Mouse (Mus musculus) stomach, embryonic 16.5 days (tissue): ENCODE results near the gene Rerg. TPM values are rescaled to one million over a fixed set of nuclear protein-coding genes. Genes with fewer than 3 reads are reported as not detected.
A peak's percentile ranks its signal among the peaks of the same experiment; 100 is the strongest.

Source experiments
- ATAC-seq: fragments of 200-750 bp; cut with Nextera tagmentation; 2 replicates; pipeline ENCODE4 v1.8.0; 2017; ENCODE audit warnings: moderate number of reproducible peaks, moderate TSS enrichment; ENCODE audit not compliant: insufficient read depth, low FRiP score
- H3K27ac ChIP-seq: fragments of 300-500 bp; sonication (generic); 2 replicates; pipeline ENCODE4 v1.5.1; 2014; ENCODE audit warnings: low read length
- H3K27me3 ChIP-seq: fragments of 300-500 bp; sonication (generic); 2 replicates; pipeline ENCODE4 v1.6.1; 2014; ENCODE audit warnings: low read length, control low read depth, mixed read lengths; ENCODE audit not compliant: control insufficient read depth, insufficient read depth
- H3K36me3 ChIP-seq: fragments of 300-500 bp; sonication (generic); 2 replicates; pipeline ENCODE4 v1.6.1; 2014; ENCODE audit warnings: low read length; ENCODE audit not compliant: control insufficient read depth, insufficient read depth
- H3K4me1 ChIP-seq: fragments of 300-500 bp; sonication (generic); 2 replicates; pipeline ENCODE4 v1.6.1; 2014; ENCODE audit warnings: low read length, control low read depth, mixed read lengths; ENCODE audit not compliant: control insufficient read depth, insufficient read depth
- H3K4me2 ChIP-seq: fragments of 300-500 bp; sonication (generic); 2 replicates; pipeline ENCODE4 v1.6.1; 2014; ENCODE audit warnings: low read depth, low read length, mixed read lengths
- H3K4me3 ChIP-seq: fragments of 300-500 bp; sonication (generic); replicated peaks from 2 replicates; pipeline ENCODE4 v1.5.1; 2014; ENCODE audit warnings: mild to moderate bottlenecking, low read length
- H3K9ac ChIP-seq: fragments of 300-500 bp; sonication (generic); 2 replicates; pipeline ENCODE4 v1.6.1; 2014; ENCODE audit warnings: low read length
- H3K9me3 ChIP-seq: fragments of 300-500 bp; sonication (generic); replicated peaks from 2 replicates; pipeline ENCODE4 v1.6.1; 2016; ENCODE audit warnings: low read length, control low read depth; ENCODE audit not compliant: control insufficient read depth
- WGBS: fragments of 180-500 bp; shearing (Covaris S2); extraction: QIAGEN DNeasy Blood & Tissue Kit; methylation state at CpG from one replicate; pipeline ENCODE4 v1.1.7; 2014; 5-methylcytosine and 5-hydroxymethylcytosine counted together
- polyA plus RNA-seq: library from polyadenylated mRNA; unstranded; fragments of >200 nt; fragmentation: Nextera tagmentation; extraction: Ambion mirVana; gene quantifications from 2 replicates; pipeline ENCODE4 v1.2.1, GENCODE M21; 2015

Rerg gene
- polyA plus RNA-seq, 1 experiment from 2014 or later: 32.1 TPM

- no peak for ATAC-seq
- Histone ChIP-seq H3K9me3 (no peaks in the 10 kb centered on the region), H3K4me3 (no peak overlapping the region), H3K9ac (no peak overlapping the region), H3K4me2 (no peak overlapping the region), H3K36me3 (no peaks in the 10 kb centered on the region), H3K27me3 (no peaks in the 10 kb centered on the region), H3K4me1 (peaks cover 31% of the 10 kb centered on the region), H3K27ac (peak overlapping the region; percentile 79)
- WGBS: 63% methylated on average over 7 of the region's 7 CpGs
Measured at GRCm38 (mm10) chr6:137143818-137144525, 26.3 kb downstream of the Rerg start.

GRCm38 (mm10) chr6:137142796-137143195 is 27.5 kb downstream of the Rerg start:
- 0% methylated on average over 9 of the region's 11 CpGs for WGBS
- Histone ChIP-seq H3K27ac (peak overlapping the region; percentile 87), H3K4me2 (peak overlapping the region; percentile 53), H3K9ac (peak overlapping the region; percentile 47; the same call in 1 of the 2 replicates), H3K36me3 (no peaks in the 10 kb centered on the region), H3K4me3 (peak overlapping the region; percentile 15), H3K27me3 (no peaks in the 10 kb centered on the region), H3K4me1 (peaks cover 33% of the 10 kb centered on the region), H3K9me3 (no peaks in the 10 kb centered on the region)
- ATAC-seq: peak; percentile 83

- H3K9ac ChIP-seq: no peak overlapping the region
- ATAC-seq: no peak
- no peaks in the 10 kb centered on the region for H3K36me3 ChIP-seq
- peaks cover 37% of the 10 kb centered on the region for H3K4me1 ChIP-seq
- 64% methylated on average over 5 of the region's 5 CpGs for WGBS
- no peak overlapping the region for H3K27ac ChIP-seq
- no peaks in the 10 kb centered on the region for H3K9me3 ChIP-seq
- H3K4me2 ChIP-seq: no peak overlapping the region
- H3K27me3 ChIP-seq: no peaks in the 10 kb centered on the region
- H3K4me3 ChIP-seq: no peak overlapping the region
Measured at GRCm38 (mm10) chr6:137141247-137141820, 29.0 kb downstream of the Rerg start.

GRCm38 (mm10) chr6:137138822-137139221 is 31.5 kb downstream of the Rerg start:
- ATAC-seq: no peak
- Histone ChIP-seq H3K9me3 (no peaks in the 10 kb centered on the region), H3K4me1 (peaks cover 35% of the 10 kb centered on the region)

GRCm38 (mm10) chr6:137138391-137138790 is 31.9 kb downstream of the Rerg start:
- H3K36me3 ChIP-seq: no peaks in the 10 kb centered on the region
- no peak for ATAC-seq
- no peaks in the 10 kb centered on the region for H3K9me3 ChIP-seq
- 0 out of 2 replicates have a peak overlapping the region, but pooled peaks have one; percentile 1 for H3K27ac ChIP-seq
- no peak overlapping the region for H3K4me2 ChIP-seq
- H3K4me3 ChIP-seq: no peak overlapping the region
- no peak overlapping the region for H3K9ac ChIP-seq
- WGBS: 36% methylated on average over 3 of the region's 3 CpGs
- peaks cover 34% of the 10 kb centered on the region for H3K4me1 ChIP-seq
- no peaks in the 10 kb centered on the region for H3K27me3 ChIP-seq

More at GRCm38 (mm10) chr6:137138822-137139221, 31.5 kb downstream of the Rerg start:
- no peak overlapping the region for H3K9ac ChIP-seq
- 50% methylated on average over 8 of the region's 8 CpGs for WGBS
- H3K36me3 ChIP-seq: no peaks in the 10 kb centered on the region
- peak overlapping the region; percentile 36; the same call in 1 of the 2 replicates for H3K27ac ChIP-seq
- no peak overlapping the region for H3K4me2 ChIP-seq
- H3K4me3 ChIP-seq: no peak overlapping the region
- no peaks in the 10 kb centered on the region for H3K27me3 ChIP-seq

- H3K36me3 ChIP-seq: no peaks in the 10 kb centered on the region
- peaks cover 27% of the 10 kb centered on the region for H3K4me1 ChIP-seq
- no peak for ATAC-seq
- H3K27ac ChIP-seq: peak overlapping the region; percentile 48; the same call in 1 of the 2 replicates
- H3K27me3 ChIP-seq: no peaks in the 10 kb centered on the region
- WGBS: 64% methylated on average over 4 of the region's 4 CpGs
- H3K4me3 ChIP-seq: no peak overlapping the region
- no peaks in the 10 kb centered on the region for H3K9me3 ChIP-seq
- H3K4me2 ChIP-seq: no peak overlapping the region
- 0 out of 2 replicates have a peak overlapping the region, but pooled peaks have one; percentile 16 for H3K9ac ChIP-seq
Measured at GRCm38 (mm10) chr6:137136401-137136800, 33.9 kb downstream of the Rerg start.

GRCm38 (mm10) chr6:137135506-137136391 is 34.5 kb downstream of the Rerg start:
- Histone ChIP-seq H3K4me1 (peaks cover 27% of the 10 kb centered on the region), H3K9me3 (no peaks in the 10 kb centered on the region), H3K27me3 (no peaks in the 10 kb centered on the region), H3K27ac (peak overlapping the region; percentile 48), H3K36me3 (no peaks in the 10 kb centered on the region), H3K9ac (0 out of 2 replicates have a peak overlapping the region, but pooled peaks have one; percentile 16), H3K4me3 (no peak overlapping the region), H3K4me2 (0 out of 2 replicates have a peak overlapping the region, but pooled peaks have one; percentile 13)
- 46% methylated on average over 20 of the region's 20 CpGs for WGBS
- peak; percentile 71 for ATAC-seq

- Histone ChIP-seq H3K27me3 (no peaks in the 10 kb centered on the region), H3K36me3 (no peaks in the 10 kb centered on the region), H3K9me3 (no peaks in the 10 kb centered on the region), H3K27ac (no peak overlapping the region), H3K4me2 (no peak overlapping the region), H3K9ac (no peak overlapping the region), H3K4me1 (peaks cover 22% of the 10 kb centered on the region), H3K4me3 (no peak overlapping the region)
- 89% methylated on average over 1 of the region's 1 CpGs for WGBS
- no peak for ATAC-seq
Measured at GRCm38 (mm10) chr6:137131794-137132193, 38.5 kb downstream of the Rerg start.
